Mouse (Mus musculus) urinary bladder, postnatal 0 days (tissue): ENCODE measurements around the gene Tmem45b. TPM values are rescaled to one million over a fixed set of nuclear protein-coding genes. Genes with fewer than 3 reads are reported as not detected.

Experiments
- polyA plus RNA-seq: library from polyadenylated mRNA; unstranded; fragments of >200 nt; fragmentation: Nextera tagmentation; extraction: Ambion mirVana; gene quantifications from 2 replicates; pipeline ENCODE4 v1.2.1, GENCODE M21; 2015

Tmem45b gene
- 101 and 120 TPM in 2 replicates for polyA plus RNA-seq

GRCm38 (mm10) chr9:31463692-31464474, at the start of gene Tmem45b:
Gene Tmem45b, minus strand, starts transcription at chr9:31464462.

GRCm38 (mm10) chr9:31385947-31386354, 78.3 kb downstream of the Tmem45b start, which contains the start of gene Nfrkb:
Gene Nfrkb, plus strand, starts transcription at chr9:31386192.

Other genes starting within 250 kb of the Tmem45b start
- 1.7 and 1.9 TPM in 2 replicates for gene Prdm10, start 183.9 kb downstream of the Tmem45b start, polyA plus RNA-seq
- gene Nfrkb, start 78.3 kb downstream of the Tmem45b start, polyA plus RNA-seq, result 10.2 and 10.7 TPM in 2 replicates